Mouse (Mus musculus): ENCODE measurements around the gene Rab35. TPM values are rescaled to one million over a fixed set of nuclear protein-coding genes. Genes with fewer than 3 reads are reported as not detected.

The Rab35 gene
- polyA plus RNA-seq, 1 experiment from 2014 or later = 20.1 TPM

GRCm38 (mm10) chr5:115623694-115624440, 7.8 kb upstream of the Rab35 start:
- 73% methylated on average over 9 of the region's 9 CpGs for WGBS
- H3K36me3 ChIP-seq = peaks cover 28% of the 10 kb centered on the region
- H3K9ac ChIP-seq = no peak overlapping the region
- ATAC-seq (ENCODE audit: low FRiP score, low read depth) = no peak
- no peaks in the 10 kb centered on the region for H3K4me1 ChIP-seq (replicated peaks)
- no peaks in the 10 kb centered on the region for H3K9me3 ChIP-seq
- H3K4me3 ChIP-seq = no peak overlapping the region
- no peaks in the 10 kb centered on the region for H3K27me3 ChIP-seq
- 0 out of 2 replicates have a peak overlapping the region, but pooled peaks have one; percentile 5 for H3K27ac ChIP-seq (replicated peaks)
- H3K4me2 ChIP-seq = no peak overlapping the region

- no peak for ATAC-seq (ENCODE audit: low FRiP score, low read depth)
- Histone ChIP-seq H3K36me3 (peaks cover 4% of the 10 kb centered on the region; the same call in 1 of the 2 replicates), H3K4me1 (replicated peaks) (peaks cover 10% of the 10 kb centered on the region), H3K4me3 (no peak overlapping the region), H3K9me3 (no peaks in the 10 kb centered on the region), H3K27me3 (no peaks in the 10 kb centered on the region), H3K27ac (replicated peaks) (no peak overlapping the region), H3K9ac (no peak overlapping the region), H3K4me2 (no peak overlapping the region)
- WGBS = 89% methylated on average over 10 of the region's 10 CpGs
Observed at GRCm38 (mm10) chr5:115626237-115626886, 5.3 kb upstream of the Rab35 start.

- Histone ChIP-seq H3K4me2 (no peak overlapping the region), H3K9ac (no peak overlapping the region), H3K4me1 (replicated peaks) (peaks cover 18% of the 10 kb centered on the region), H3K9me3 (no peaks in the 10 kb centered on the region), H3K4me3 (no peak overlapping the region), H3K36me3 (no peaks in the 10 kb centered on the region), H3K27ac (replicated peaks) (no peak overlapping the region), H3K27me3 (no peaks in the 10 kb centered on the region)
- no peak for ATAC-seq (ENCODE audit: low FRiP score, low read depth)
- 83% methylated on average over 8 of the region's 8 CpGs for WGBS
Observed at GRCm38 (mm10) chr5:115628083-115628482, 3.6 kb upstream of the Rab35 start.

DNA sequence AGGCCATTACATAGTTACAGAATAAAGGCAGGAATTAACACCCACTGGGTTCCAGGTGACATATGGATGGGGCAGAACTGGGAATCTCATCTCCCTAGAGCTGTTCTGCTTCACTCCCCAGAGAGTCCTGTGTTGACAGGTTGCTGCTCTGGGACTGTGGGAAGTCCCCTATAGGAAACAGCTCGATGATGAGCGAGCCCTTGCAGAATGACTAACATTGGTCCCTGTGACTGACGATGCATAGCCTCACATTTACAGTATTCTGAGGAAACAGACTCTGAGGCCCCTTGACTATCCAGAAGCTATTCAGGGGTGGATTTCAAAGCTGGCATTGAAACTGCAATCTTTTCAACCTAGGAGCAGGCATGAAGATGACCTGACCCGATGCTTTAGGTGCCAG, 2.0 kb upstream of the Rab35 start:
- Histone ChIP-seq H3K36me3 (no peaks in the 10 kb centered on the region), H3K9ac (no peak overlapping the region), H3K4me3 (no peak overlapping the region), H3K4me2 (no peak overlapping the region), H3K9me3 (no peaks in the 10 kb centered on the region), H3K27ac (replicated peaks) (no peak overlapping the region), H3K4me1 (replicated peaks) (peaks cover 34% of the 10 kb centered on the region), H3K27me3 (no peaks in the 10 kb centered on the region)
- no peak for ATAC-seq (ENCODE audit: low FRiP score, low read depth)
- 85% methylated on average over 4 of the region's 4 CpGs for WGBS

DNA sequence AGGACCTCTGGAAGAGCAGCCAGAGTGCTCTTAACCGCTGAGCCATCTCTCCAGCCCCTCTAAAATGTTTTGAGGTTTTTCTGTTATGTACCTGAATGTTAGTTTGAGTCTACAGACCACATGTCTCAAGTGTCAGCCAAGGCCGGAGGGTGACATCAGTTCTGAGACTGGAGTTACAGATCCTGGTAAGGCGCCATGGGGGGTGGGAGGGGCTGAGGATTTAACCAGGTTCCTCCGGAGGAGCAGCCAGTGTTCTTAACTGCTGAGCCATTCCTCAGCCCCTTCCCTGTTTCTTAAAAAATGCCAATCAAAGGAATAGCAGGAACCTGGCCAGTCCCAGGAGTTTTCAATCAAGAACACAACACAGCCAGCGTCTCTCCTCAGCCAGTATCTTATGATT, 1.4 kb upstream of the Rab35 start:
- H3K4me2 ChIP-seq = no peak overlapping the region

GRCm38 (mm10) chr5:115632358-115632714, 628 bp downstream of the Rab35 start:
- Histone ChIP-seq H3K9me3 (no peaks in the 10 kb centered on the region), H3K4me1 (replicated peaks) (peaks cover 55% of the 10 kb centered on the region), H3K27me3 (no peaks in the 10 kb centered on the region), H3K36me3 (no peaks in the 10 kb centered on the region), H3K4me3 (peak overlapping the region; percentile 94), H3K27ac (replicated peaks) (peak overlapping the region; percentile 93), H3K9ac (peak overlapping the region; percentile 88), H3K4me2 (peak overlapping the region; percentile 72)
- 1% methylated on average over 28 of the region's 30 CpGs for WGBS
- ATAC-seq (ENCODE audit: low FRiP score, low read depth) = no peak

More for the DNA sequence above, 1.4 kb upstream of the Rab35 start:
- peak overlapping the region; percentile 34; the same call in 1 of the 2 replicates for H3K27ac ChIP-seq (replicated peaks)
- 59% methylated on average over 5 of the region's 5 CpGs for WGBS
- H3K9ac ChIP-seq = 0 out of 2 replicates have a peak overlapping the region, but pooled peaks have one; percentile 19
- ATAC-seq (ENCODE audit: low FRiP score, low read depth) = no peak
- H3K4me3 ChIP-seq = 0 out of 2 replicates have a peak overlapping the region, but pooled peaks have one; percentile 94
- no peaks in the 10 kb centered on the region for H3K36me3 ChIP-seq
- H3K27me3 ChIP-seq = no peaks in the 10 kb centered on the region
- H3K9me3 ChIP-seq = no peaks in the 10 kb centered on the region
- peaks cover 40% of the 10 kb centered on the region for H3K4me1 ChIP-seq (replicated peaks)

DNA sequence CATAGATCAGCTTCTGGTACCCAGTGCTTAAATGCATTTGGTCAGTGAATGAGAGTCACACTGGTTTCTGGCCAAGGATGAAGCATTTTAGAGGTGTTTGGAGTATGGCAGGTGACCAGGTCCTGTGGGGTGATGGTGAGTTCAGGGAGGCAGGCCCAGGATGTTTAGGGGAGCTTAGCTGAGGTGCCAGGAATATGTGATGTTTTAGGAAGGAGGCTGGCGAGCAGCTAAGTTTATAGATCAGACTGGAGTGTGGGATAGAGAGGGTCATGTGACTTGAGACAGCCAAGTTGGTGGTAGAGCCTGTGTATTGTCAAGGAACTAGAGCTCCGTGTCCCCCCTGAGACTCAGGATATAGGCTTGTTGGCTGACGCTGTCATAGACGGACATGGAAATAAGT, 1.4 kb downstream of the Rab35 start:
- Histone ChIP-seq H3K4me1 (replicated peaks) (peaks cover 56% of the 10 kb centered on the region), H3K9me3 (no peaks in the 10 kb centered on the region), H3K27ac (replicated peaks) (no peak overlapping the region), H3K4me3 (peak overlapping the region; percentile 94), H3K9ac (peak overlapping the region; percentile 88), H3K27me3 (no peaks in the 10 kb centered on the region), H3K4me2 (peak overlapping the region; percentile 72), H3K36me3 (no peaks in the 10 kb centered on the region)
- no peak for ATAC-seq (ENCODE audit: low FRiP score, low read depth)
- WGBS = 37% methylated on average over 4 of the region's 4 CpGs

DNA sequence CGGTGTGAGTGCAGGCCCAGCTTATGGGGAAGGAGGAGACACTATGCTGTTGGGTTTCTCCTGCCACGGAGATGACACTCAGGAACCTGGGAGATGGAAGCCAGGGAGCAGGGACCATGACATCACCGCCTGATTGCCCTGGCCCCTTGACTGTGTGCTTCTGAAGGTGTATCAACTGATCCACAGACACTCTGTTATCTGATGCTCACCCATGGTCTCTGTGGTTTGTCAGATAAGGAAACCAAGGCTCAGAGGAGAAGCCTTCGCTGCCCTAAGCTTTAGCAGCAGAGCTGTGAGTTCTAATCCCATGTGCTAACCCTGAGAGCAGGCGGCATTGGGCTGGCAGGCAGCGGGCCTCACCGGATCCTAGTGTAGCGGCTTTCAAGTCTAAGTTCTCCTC, 2.3 kb downstream of the Rab35 start:
- H3K4me1 ChIP-seq (replicated peaks) = peaks cover 56% of the 10 kb centered on the region
- WGBS = 93% methylated on average over 8 of the region's 8 CpGs
- H3K4me2 ChIP-seq = no peak overlapping the region
- H3K36me3 ChIP-seq = peaks cover under 1% of the 10 kb centered on the region; the same call in 1 of the 2 replicates
- no peak overlapping the region for H3K27ac ChIP-seq (replicated peaks)
- no peak for ATAC-seq (ENCODE audit: low FRiP score, low read depth)
- no peak overlapping the region for H3K9ac ChIP-seq
- no peaks in the 10 kb centered on the region for H3K27me3 ChIP-seq
- no peak overlapping the region for H3K4me3 ChIP-seq
- no peaks in the 10 kb centered on the region for H3K9me3 ChIP-seq

DNA sequence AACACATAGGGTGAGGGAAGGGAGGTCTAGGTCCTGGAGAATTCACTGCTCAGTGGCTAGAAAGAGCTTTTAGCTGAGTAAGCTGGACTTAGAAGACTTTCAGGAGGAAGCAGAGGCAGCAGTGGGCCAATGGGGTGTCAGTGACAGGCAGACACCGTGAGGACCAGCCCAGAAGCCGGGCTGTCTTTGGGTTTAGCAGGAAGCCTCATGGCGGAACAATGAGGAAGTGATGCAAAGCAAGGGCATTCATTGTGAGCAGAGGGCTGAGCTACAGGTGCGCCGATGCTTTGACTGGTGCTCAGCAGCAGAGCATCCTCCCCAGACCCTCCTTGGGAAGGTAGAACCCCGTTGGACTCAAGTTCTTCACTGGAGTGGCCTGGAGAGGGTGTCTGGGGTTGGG, 3.8 kb downstream of the Rab35 start:
- Histone ChIP-seq H3K4me1 (replicated peaks) (peaks cover 52% of the 10 kb centered on the region), H3K9me3 (no peaks in the 10 kb centered on the region), H3K9ac (no peak overlapping the region), H3K36me3 (peaks cover 15% of the 10 kb centered on the region; the same call in 1 of the 2 replicates), H3K27ac (replicated peaks) (no peak overlapping the region), H3K4me3 (no peak overlapping the region), H3K4me2 (no peak overlapping the region), H3K27me3 (no peaks in the 10 kb centered on the region)
- WGBS = 66% methylated on average over 6 of the region's 6 CpGs
- no peak for ATAC-seq (ENCODE audit: low FRiP score, low read depth)

DNA sequence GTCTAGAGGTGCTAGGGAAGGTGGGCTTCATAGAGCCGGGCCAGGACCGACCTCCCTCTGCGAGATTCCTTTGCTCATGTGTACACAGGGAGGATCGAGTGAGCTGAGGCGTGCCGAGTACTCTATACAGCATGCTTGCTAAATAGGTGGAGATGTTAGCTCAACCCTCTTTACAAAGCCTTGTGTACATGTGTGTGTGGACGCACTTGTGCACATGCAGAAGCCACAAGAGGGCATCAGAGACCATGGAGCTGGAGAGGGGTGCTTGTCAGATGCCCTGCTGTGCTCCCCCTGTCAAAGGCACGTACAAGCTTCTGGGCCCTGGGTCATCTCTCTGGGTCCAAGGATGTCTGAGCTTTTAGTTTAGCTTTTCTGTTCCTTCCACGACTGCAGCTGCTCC, 12.5 kb downstream of the Rab35 start:
- Histone ChIP-seq H3K36me3 (peaks cover 67% of the 10 kb centered on the region), H3K9ac (no peak overlapping the region), H3K27me3 (no peaks in the 10 kb centered on the region), H3K27ac (replicated peaks) (no peak overlapping the region), H3K4me1 (replicated peaks) (no peaks in the 10 kb centered on the region), H3K4me3 (no peak overlapping the region), H3K9me3 (no peaks in the 10 kb centered on the region), H3K4me2 (no peak overlapping the region)
- no peak for ATAC-seq (ENCODE audit: low FRiP score, low read depth)
- WGBS = 88% methylated on average over 9 of the region's 9 CpGs

DNA sequence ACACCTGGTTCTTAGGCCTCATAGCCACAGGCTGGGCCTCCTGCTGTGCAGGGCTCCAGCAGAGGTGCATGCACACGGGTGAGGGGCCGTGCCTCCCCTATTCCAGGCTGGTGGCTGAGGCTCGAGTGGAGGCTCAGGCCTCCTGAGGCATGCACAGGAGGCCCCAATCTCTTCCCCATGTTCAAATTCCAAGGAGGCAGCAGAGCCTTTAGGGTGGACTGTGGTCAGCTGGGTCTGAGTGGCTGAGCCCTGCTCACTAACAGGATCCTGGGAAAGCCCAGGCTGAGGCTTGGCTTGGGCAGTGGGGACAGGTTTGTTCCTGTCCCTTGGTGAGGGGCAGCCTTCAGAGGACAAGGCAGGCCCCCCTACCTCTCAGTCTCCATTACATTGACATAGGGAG, 17.2 kb downstream of the Rab35 start:
- Histone ChIP-seq H3K4me2 (no peak overlapping the region), H3K9ac (no peak overlapping the region), H3K27ac (replicated peaks) (no peak overlapping the region), H3K9me3 (no peaks in the 10 kb centered on the region), H3K36me3 (peaks cover 55% of the 10 kb centered on the region), H3K4me1 (replicated peaks) (peaks cover 22% of the 10 kb centered on the region), H3K4me3 (no peak overlapping the region), H3K27me3 (no peaks in the 10 kb centered on the region)
- no peak for ATAC-seq (ENCODE audit: low FRiP score, low read depth)
- 48% methylated on average over 3 of the region's 3 CpGs for WGBS

DNA sequence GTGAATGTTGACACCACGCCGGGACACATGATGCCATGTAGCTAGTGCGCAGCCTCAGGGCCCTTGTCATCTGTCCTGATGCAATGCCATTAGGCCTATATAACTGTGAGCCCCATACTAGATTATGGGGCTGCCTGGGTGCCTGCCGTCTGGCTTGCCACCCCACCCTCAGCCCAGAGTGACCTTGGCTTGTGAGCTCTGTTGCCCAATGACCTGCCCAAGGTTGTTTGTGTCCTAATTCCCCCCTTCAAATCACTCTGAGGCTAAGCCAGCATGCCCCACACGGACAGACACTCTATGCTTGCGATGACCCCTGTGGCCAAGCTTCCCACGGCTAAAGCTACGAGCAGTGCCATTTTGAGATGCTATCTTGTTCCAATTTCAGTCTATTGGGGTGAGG, 18.0 kb downstream of the Rab35 start:
- 85% methylated on average over 8 of the region's 8 CpGs for WGBS
- H3K4me1 ChIP-seq (replicated peaks) = peaks cover 22% of the 10 kb centered on the region
- no peaks in the 10 kb centered on the region for H3K9me3 ChIP-seq
- no peak overlapping the region for H3K4me2 ChIP-seq
- H3K27ac ChIP-seq (replicated peaks) = no peak overlapping the region
- H3K36me3 ChIP-seq = peaks cover 49% of the 10 kb centered on the region
- no peak overlapping the region for H3K4me3 ChIP-seq
- ATAC-seq (ENCODE audit: low FRiP score, low read depth) = no peak
- H3K27me3 ChIP-seq = no peaks in the 10 kb centered on the region
- H3K9ac ChIP-seq = no peak overlapping the region
